Mouse (Mus musculus) cerebellum, adult 2 months (tissue): Measurements from ENCODE around the gene Gpr62.

ENCODE experiments used
- CTCF ChIP-seq: fragments of 200-500 bp; IDR thresholded peaks from 2 replicates; pipeline ENCODE4 v1.5.1; 2011; ENCODE audit warnings: low read depth, mild to moderate bottlenecking, control low read depth, low read length, moderate library complexity, borderline replicate concordance; ENCODE audit not compliant: insufficient read depth
- POLR2A ChIP-seq: fragments of 200-500 bp; IDR thresholded peaks from 2 replicates; pipeline ENCODE4 v1.6.1; 2011; ENCODE audit warnings: low read length, control low read depth, borderline replicate concordance; ENCODE audit not compliant: insufficient read depth

- TF ChIP-seq CTCF (no peak), POLR2A (no peak)
These were observed 5.4 kb upstream of the Gpr62 start for GRCm38 (mm10) chr9:106470991-106471750.
